Mouse (Mus musculus): ENCODE results near the gene Parp6. TPM values are rescaled to one million over a fixed set of nuclear protein-coding genes. Genes with fewer than 3 reads are reported as not detected.

Gene Parp6
- polyA plus RNA-seq, 1 experiment, result 62.9 TPM

DNA sequence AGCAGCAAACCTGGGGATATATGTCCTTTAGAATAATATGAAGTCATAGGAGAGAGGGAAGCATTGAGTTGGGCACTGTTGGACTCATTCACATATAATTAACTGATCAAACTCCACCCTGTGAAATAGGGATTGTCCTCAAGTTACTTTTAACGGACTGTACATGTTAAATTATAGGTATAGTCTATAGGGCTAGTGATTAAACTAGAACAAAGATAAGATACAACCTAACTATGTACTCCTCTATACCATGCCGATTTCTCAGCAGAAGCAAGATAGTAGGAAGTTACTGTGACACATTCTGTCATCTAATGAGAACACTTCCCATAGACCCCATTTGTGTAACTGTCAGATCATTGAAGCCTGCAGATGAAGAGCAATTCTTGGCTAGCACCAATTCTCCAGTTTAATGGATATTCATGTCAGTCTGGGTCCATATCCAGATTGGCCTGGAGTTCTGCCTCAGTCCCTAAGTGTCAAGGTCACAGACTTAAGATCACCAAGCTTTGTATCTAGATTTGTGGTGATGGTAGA is 37.4 kb downstream of the Parp6 start:
- no peak overlapping the region for H3K27ac ChIP-seq (ENCODE audit: control insufficient read depth, insufficient read depth, low read length)
- TF ChIP-seq CTCF (IDR thresholded peaks at IDR 0.05; ENCODE audit: borderline replicate concordance, control insufficient read depth, extremely low read depth, insufficient read depth, low read length, poor library complexity) (no peak), POLR2A (IDR thresholded peaks at IDR 0.05; ENCODE audit: control insufficient read depth, extremely low read depth, insufficient read depth, low read length, poor library complexity) (no peak)
- peaks cover 7% of the 10 kb centered on the region for H3K4me1 ChIP-seq (replicated peaks; ENCODE audit: control insufficient read depth, insufficient read depth, low read length)
- peaks cover 15% of the 10 kb centered on the region; the same call in 1 of the 2 replicates for H3K36me3 ChIP-seq (ENCODE audit: control insufficient read depth, insufficient read depth, low read length)
- no peak overlapping the region for H3K4me3 ChIP-seq (ENCODE audit: control insufficient read depth, insufficient read depth, low read length)
- DNase-seq, result no peak
- no peaks in the 10 kb centered on the region for H3K27me3 ChIP-seq (ENCODE audit: control insufficient read depth, insufficient read depth, low read length)
- 89% methylated on average over 2 of the region's 2 CpGs for WGBS

DNA sequence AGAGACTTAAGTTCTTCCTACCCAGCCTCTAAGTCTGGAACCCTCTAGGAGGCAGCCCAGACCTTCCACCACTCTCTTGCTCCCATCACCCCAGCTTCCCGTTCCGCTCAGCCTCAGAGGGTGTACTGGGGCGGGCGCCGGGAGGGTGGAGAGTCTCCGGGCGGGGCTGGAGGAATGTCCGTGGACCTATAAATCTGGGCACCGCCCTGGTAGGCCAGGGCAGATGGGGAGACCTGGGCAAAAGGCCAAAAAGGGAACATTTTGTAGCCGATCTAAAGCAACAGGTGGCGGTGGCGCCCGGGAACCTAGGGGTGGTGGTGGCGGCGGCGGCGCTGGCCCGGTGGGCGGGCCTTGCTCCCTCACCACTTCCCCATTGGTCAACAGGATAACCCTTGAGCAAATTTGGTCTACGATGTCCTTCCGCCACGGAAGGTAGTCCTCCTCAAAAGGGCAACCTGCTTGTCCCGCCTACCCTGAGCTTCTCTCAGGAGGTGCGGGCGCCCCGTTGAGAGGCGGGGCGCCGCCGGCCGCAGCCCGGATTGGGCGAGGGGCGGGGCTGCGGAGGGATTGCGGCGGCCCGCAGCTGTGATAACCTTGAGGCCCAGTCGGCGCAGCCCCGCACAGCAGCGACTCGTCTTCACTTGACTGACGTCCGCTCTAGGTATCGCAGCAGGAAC is 39.0 kb downstream of the Parp6 start, which contains the start of gene Pkm:
Gene Pkm, plus strand, starts transcription at position 411 of the 677 bp plus-strand sequence.
- Histone ChIP-seq H3K27ac (ENCODE audit: control insufficient read depth, insufficient read depth, low read length) (peak within 1 kb of the TSS; percentile 63), H3K4me3 (ENCODE audit: control insufficient read depth, insufficient read depth, low read length) (peak within 1 kb of the TSS; percentile 65), H3K36me3 (ENCODE audit: control insufficient read depth, insufficient read depth, low read length) (0 out of 2 replicates have a peak, but pooled peaks cover 2% of the 10 kb centered on the region), H3K4me1 (replicated peaks; ENCODE audit: control insufficient read depth, insufficient read depth, low read length) (peaks cover 14% of the 10 kb centered on the region), H3K27me3 (ENCODE audit: control insufficient read depth, insufficient read depth, low read length) (no peaks in the 10 kb centered on the region)
- WGBS, result under 1% methylated on average over 46 of the region's 46 CpGs
- DNase-seq, result peak; percentile 96
- TF ChIP-seq CTCF (IDR thresholded peaks at IDR 0.05; ENCODE audit: borderline replicate concordance, control insufficient read depth, extremely low read depth, insufficient read depth, low read length, poor library complexity) (peak; percentile 37; the same call in 1 of the 2 replicates), POLR2A (IDR thresholded peaks at IDR 0.05; ENCODE audit: control insufficient read depth, extremely low read depth, insufficient read depth, low read length, poor library complexity) (peak; percentile 85)

DNA sequence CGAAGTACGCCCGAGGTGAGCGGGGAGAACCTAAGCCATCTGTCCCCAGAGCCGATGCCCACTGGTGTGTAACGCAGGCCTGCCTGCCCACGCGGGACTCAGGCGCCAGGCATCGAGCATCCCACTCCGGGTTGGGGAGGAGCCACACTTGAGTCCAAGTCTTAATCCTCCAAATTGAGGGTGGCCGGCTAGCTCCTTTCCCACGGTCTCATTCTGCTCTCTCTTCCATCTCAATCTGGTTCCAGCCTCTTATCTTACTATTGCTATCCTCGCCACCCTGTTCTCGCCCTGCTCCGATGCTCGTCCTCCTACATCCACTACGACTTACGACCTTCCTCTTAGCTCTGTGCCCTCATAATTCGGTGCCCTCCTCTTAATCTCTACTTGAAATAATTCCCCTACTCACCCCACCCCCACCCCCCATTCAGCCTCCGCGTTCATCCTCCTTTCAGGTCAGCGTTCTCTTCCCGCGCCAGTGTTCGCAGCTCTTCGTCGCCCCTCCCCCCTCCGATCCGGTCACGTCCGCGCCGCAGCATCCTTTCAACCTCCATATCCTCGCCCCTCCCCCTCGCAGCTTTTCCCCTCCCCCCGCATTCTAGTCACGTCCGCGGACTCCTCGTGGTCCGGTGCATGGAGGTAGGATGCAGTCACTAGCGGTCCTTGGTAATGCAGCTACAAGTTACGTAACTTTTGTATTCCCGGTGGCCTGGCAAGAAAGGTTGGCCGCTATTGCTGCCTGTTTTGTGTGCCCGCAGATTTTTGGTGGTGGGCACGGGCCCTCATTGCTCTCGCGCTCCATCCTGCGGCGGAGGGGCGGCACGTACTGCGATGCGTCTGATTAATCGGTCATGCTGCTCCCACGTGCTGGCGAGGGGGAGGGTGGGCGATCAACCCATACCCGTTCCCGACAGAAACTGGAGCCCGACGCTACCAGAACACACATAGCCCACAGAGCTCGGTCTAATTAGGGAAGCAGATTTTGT is 39.8 kb downstream of the Parp6 start:
- H3K4me3 ChIP-seq (ENCODE audit: control insufficient read depth, insufficient read depth, low read length), result peak overlapping the region; percentile 65
- DNase-seq, result peak; percentile 80
- peaks cover 19% of the 10 kb centered on the region for H3K4me1 ChIP-seq (replicated peaks; ENCODE audit: control insufficient read depth, insufficient read depth, low read length)
- H3K27ac ChIP-seq (ENCODE audit: control insufficient read depth, insufficient read depth, low read length), result peak overlapping the region; percentile 48
- H3K36me3 ChIP-seq (ENCODE audit: control insufficient read depth, insufficient read depth, low read length), result no peaks in the 10 kb centered on the region
- WGBS, result under 1% methylated on average over 64 of the region's 65 CpGs
- TF ChIP-seq POLR2A (IDR thresholded peaks at IDR 0.05; ENCODE audit: control insufficient read depth, extremely low read depth, insufficient read depth, low read length, poor library complexity) (no peak), CTCF (IDR thresholded peaks at IDR 0.05; ENCODE audit: borderline replicate concordance, control insufficient read depth, extremely low read depth, insufficient read depth, low read length, poor library complexity) (peak; percentile 42; the same call in 1 of the 2 replicates)
- H3K27me3 ChIP-seq (ENCODE audit: control insufficient read depth, insufficient read depth, low read length), result no peaks in the 10 kb centered on the region

DNA sequence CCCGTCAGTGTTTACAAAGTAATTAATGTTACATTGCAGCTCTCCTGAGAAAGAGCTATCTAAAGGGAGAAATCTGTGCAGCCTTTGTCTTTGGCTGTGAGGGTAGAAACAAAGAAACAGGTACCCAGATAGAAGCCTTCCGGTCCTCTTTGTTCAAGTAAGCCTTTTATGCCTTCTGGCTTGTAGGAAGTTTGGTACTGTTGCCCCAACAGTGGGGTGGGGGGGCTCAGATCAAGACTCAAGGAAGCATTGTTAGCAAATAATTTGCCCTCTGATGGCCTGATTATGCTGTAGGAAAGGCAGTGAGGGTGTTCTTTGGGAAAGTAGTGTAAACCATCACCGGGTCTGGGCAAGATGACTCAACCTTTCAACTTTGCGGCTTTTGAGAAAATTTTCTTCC is 41.1 kb downstream of the Parp6 start:
- no peak overlapping the region for H3K4me3 ChIP-seq (ENCODE audit: control insufficient read depth, insufficient read depth, low read length)
- no peak for TF ChIP-seq CTCF (IDR thresholded peaks at IDR 0.05; ENCODE audit: borderline replicate concordance, control insufficient read depth, extremely low read depth, insufficient read depth, low read length, poor library complexity)
- no peak for TF ChIP-seq POLR2A (IDR thresholded peaks at IDR 0.05; ENCODE audit: control insufficient read depth, extremely low read depth, insufficient read depth, low read length, poor library complexity)
- 34% methylated on average over 4 of the region's 4 CpGs for WGBS
- no peaks in the 10 kb centered on the region for H3K36me3 ChIP-seq (ENCODE audit: control insufficient read depth, insufficient read depth, low read length)
- peaks cover 19% of the 10 kb centered on the region for H3K4me1 ChIP-seq (replicated peaks; ENCODE audit: control insufficient read depth, insufficient read depth, low read length)
- no peaks in the 10 kb centered on the region for H3K27me3 ChIP-seq (ENCODE audit: control insufficient read depth, insufficient read depth, low read length)
- H3K27ac ChIP-seq (ENCODE audit: control insufficient read depth, insufficient read depth, low read length), result no peak overlapping the region
- DNase-seq, result no peak

DNA sequence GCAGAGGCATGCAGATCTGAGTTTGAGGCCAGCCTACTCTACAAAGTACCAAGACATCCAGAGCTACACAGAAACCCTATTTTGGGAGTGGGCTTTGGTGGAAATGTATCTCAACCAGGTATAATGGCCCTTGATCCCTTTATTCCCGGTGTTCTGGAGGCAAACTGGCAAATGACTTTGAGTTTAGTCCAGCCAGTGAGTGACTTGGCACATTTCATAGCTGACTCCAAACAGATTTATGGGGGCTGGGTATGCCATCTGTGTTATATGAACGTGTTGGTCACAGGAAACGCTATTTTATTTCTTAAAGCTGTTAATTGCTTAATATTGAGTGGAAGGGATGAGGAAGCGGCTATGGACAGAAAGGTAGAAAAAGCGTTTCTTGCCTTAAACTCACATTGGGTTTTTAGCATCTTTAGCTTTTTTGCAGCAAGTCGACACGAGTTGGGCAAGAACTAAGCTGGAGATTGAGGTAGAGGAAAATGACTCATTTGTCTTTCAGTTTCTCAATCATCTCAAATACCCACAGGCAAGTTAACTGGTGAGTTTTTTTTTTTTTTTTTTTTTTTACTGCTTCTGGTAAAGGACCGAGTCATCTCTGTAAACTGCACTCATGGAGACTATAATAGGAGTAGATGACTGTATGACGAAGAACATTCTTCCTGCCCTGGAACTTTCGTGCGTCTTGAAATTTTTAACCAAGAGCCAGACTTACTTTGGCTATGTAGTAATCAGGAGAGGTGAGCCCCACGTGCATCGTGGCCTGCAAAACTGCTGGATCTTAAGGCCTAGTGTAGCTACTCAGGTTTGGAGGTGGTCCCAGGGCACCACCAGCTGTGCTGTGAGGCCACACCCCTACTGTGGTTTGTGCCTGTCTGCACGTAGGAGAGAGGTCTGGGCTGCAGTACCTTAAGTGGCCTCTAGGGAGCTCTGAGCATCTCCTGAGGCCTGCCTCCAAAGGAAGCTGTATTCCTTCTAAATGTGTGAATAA is 42.2 kb downstream of the Parp6 start:
- Histone ChIP-seq H3K4me3 (ENCODE audit: control insufficient read depth, insufficient read depth, low read length) (no peak overlapping the region), H3K36me3 (ENCODE audit: control insufficient read depth, insufficient read depth, low read length) (no peaks in the 10 kb centered on the region), H3K27me3 (ENCODE audit: control insufficient read depth, insufficient read depth, low read length) (no peaks in the 10 kb centered on the region), H3K27ac (ENCODE audit: control insufficient read depth, insufficient read depth, low read length) (no peak overlapping the region), H3K4me1 (replicated peaks; ENCODE audit: control insufficient read depth, insufficient read depth, low read length) (peaks cover 19% of the 10 kb centered on the region)
- peak; percentile 89 for DNase-seq
- 35% methylated on average over 14 of the region's 14 CpGs for WGBS
- TF ChIP-seq CTCF (IDR thresholded peaks at IDR 0.05; ENCODE audit: borderline replicate concordance, control insufficient read depth, extremely low read depth, insufficient read depth, low read length, poor library complexity) (peak; percentile 84; the same call in 1 of the 2 replicates), POLR2A (IDR thresholded peaks at IDR 0.05; ENCODE audit: control insufficient read depth, extremely low read depth, insufficient read depth, low read length, poor library complexity) (no peak)

All from thymus, adult 2 months (tissue).